Mouse (Mus musculus): Measurements from ENCODE around the gene Ap1ar. TPM values are rescaled to one million over a fixed set of nuclear protein-coding genes. Genes with fewer than 3 reads are reported as not detected.
A peak's percentile ranks its signal among the peaks of the same experiment; 100 is the strongest.

Ap1ar gene
- total and polyA plus RNA-seq, 2 experiments from 2014 or later, result 78.6 to 119 TPM

- H3K27ac ChIP-seq (ENCODE audit: low read depth, low read length), result no peak overlapping the region
- no peak overlapping the region for H3K4me2 ChIP-seq (ENCODE audit: low read depth, low read length, poor library complexity, severe bottlenecking)
- H3K4me1 ChIP-seq (ENCODE audit: insufficient read depth, low read length), result no peaks in the 10 kb centered on the region
- no peak for TF ChIP-seq CTCF (IDR thresholded peaks at IDR 0.05)
- no peaks in the 10 kb centered on the region for H3K27me3 ChIP-seq (ENCODE audit: insufficient read depth, low read length)
- H3K9me3 ChIP-seq (ENCODE audit: low read length), result no peaks in the 10 kb centered on the region
- H3K9ac ChIP-seq (replicated peaks; ENCODE audit: low read length, poor library complexity, severe bottlenecking), result no peak overlapping the region
- no peak overlapping the region for H3K4me3 ChIP-seq (ENCODE audit: low read depth, low read length)
- DNase-seq (ENCODE audit: low spot score), result no peak
- no peak for ATAC-seq (ENCODE audit: low FRiP score)
- WGBS, result 92% methylated on average over 11 of the region's 11 CpGs
- no peaks in the 10 kb centered on the region for H3K36me3 ChIP-seq (ENCODE audit: insufficient read depth, low read length)
Observed at GRCm38 (mm10) chr3:127861340-127861739, 24.0 kb upstream of the Ap1ar start.

- H3K27me3 ChIP-seq (ENCODE audit: insufficient read depth, low read length), result no peaks in the 10 kb centered on the region
- peak; percentile 91 for DNase-seq (ENCODE audit: low spot score)
- no peak overlapping the region for H3K27ac ChIP-seq (ENCODE audit: low read depth, low read length)
- no peak overlapping the region for H3K4me3 ChIP-seq (ENCODE audit: low read depth, low read length)
- H3K4me2 ChIP-seq (ENCODE audit: low read depth, low read length, poor library complexity, severe bottlenecking), result peak overlapping the region; percentile 28; the same call in 1 of the 2 replicates
- H3K4me1 ChIP-seq (ENCODE audit: insufficient read depth, low read length), result peaks cover 5% of the 10 kb centered on the region; the same call in 1 of the 2 replicates
- ATAC-seq (ENCODE audit: low FRiP score), result peak; percentile 34; the same call in 1 of the 2 replicates
- WGBS, result 14% methylated on average over 15 of the region's 15 CpGs
- no peaks in the 10 kb centered on the region for H3K9me3 ChIP-seq (ENCODE audit: low read length)
- TF ChIP-seq CTCF (IDR thresholded peaks at IDR 0.05), result peak; percentile 90
- no peak overlapping the region for H3K9ac ChIP-seq (replicated peaks; ENCODE audit: low read length, poor library complexity, severe bottlenecking)
- H3K36me3 ChIP-seq (ENCODE audit: insufficient read depth, low read length), result no peaks in the 10 kb centered on the region
Observed at GRCm38 (mm10) chr3:127853431-127854206, 16.3 kb upstream of the Ap1ar start.

GRCm38 (mm10) chr3:127852722-127853121 lies 15.4 kb upstream of the Ap1ar start:
- Histone ChIP-seq H3K27me3 (ENCODE audit: insufficient read depth, low read length) (no peaks in the 10 kb centered on the region), H3K36me3 (ENCODE audit: insufficient read depth, low read length) (no peaks in the 10 kb centered on the region), H3K4me2 (ENCODE audit: low read depth, low read length, poor library complexity, severe bottlenecking) (no peak overlapping the region), H3K4me3 (ENCODE audit: low read depth, low read length) (no peak overlapping the region), H3K9me3 (ENCODE audit: low read length) (no peaks in the 10 kb centered on the region), H3K9ac (replicated peaks; ENCODE audit: low read length, poor library complexity, severe bottlenecking) (no peak overlapping the region), H3K4me1 (ENCODE audit: insufficient read depth, low read length) (peaks cover 5% of the 10 kb centered on the region; the same call in 1 of the 2 replicates), H3K27ac (ENCODE audit: low read depth, low read length) (no peak overlapping the region)
- WGBS, result 81% methylated on average over 9 of the region's 9 CpGs
- no peak for ATAC-seq (ENCODE audit: low FRiP score)
- TF ChIP-seq CTCF (IDR thresholded peaks at IDR 0.05), result no peak
- DNase-seq (ENCODE audit: low spot score), result no peak

GRCm38 (mm10) chr3:127850776-127851646 lies 13.7 kb upstream of the Ap1ar start:
- H3K27ac ChIP-seq (ENCODE audit: low read depth, low read length), result no peak overlapping the region
- H3K4me1 ChIP-seq (ENCODE audit: insufficient read depth, low read length), result peaks cover 5% of the 10 kb centered on the region; the same call in 1 of the 2 replicates
- DNase-seq (ENCODE audit: low spot score) (no peak), ATAC-seq (ENCODE audit: low FRiP score) (no peak)
- H3K27me3 ChIP-seq (ENCODE audit: insufficient read depth, low read length), result no peaks in the 10 kb centered on the region
- no peak overlapping the region for H3K4me3 ChIP-seq (ENCODE audit: low read depth, low read length)
- no peaks in the 10 kb centered on the region for H3K36me3 ChIP-seq (ENCODE audit: insufficient read depth, low read length)
- 59% methylated on average over 9 of the region's 9 CpGs for WGBS
- TF ChIP-seq CTCF (IDR thresholded peaks at IDR 0.05), result no peak
- no peak overlapping the region for H3K9ac ChIP-seq (replicated peaks; ENCODE audit: low read length, poor library complexity, severe bottlenecking)
- H3K9me3 ChIP-seq (ENCODE audit: low read length), result no peaks in the 10 kb centered on the region
- H3K4me2 ChIP-seq (ENCODE audit: low read depth, low read length, poor library complexity, severe bottlenecking), result no peak overlapping the region

GRCm38 (mm10) chr3:127849922-127850321 lies 12.6 kb upstream of the Ap1ar start:
- no peaks in the 10 kb centered on the region for H3K9me3 ChIP-seq (ENCODE audit: low read length)
- H3K27ac ChIP-seq (ENCODE audit: low read depth, low read length), result no peak overlapping the region
- WGBS, result 80% methylated on average over 5 of the region's 5 CpGs
- H3K4me1 ChIP-seq (ENCODE audit: insufficient read depth, low read length), result peaks cover 5% of the 10 kb centered on the region; the same call in 1 of the 2 replicates
- TF ChIP-seq CTCF (IDR thresholded peaks at IDR 0.05), result no peak
- no peaks in the 10 kb centered on the region for H3K36me3 ChIP-seq (ENCODE audit: insufficient read depth, low read length)
- no peaks in the 10 kb centered on the region for H3K27me3 ChIP-seq (ENCODE audit: insufficient read depth, low read length)
- no peak overlapping the region for H3K4me3 ChIP-seq (ENCODE audit: low read depth, low read length)
- no peak overlapping the region for H3K9ac ChIP-seq (replicated peaks; ENCODE audit: low read length, poor library complexity, severe bottlenecking)
- ATAC-seq (ENCODE audit: low FRiP score) (no peak), DNase-seq (ENCODE audit: low spot score) (no peak)
- no peak overlapping the region for H3K4me2 ChIP-seq (ENCODE audit: low read depth, low read length, poor library complexity, severe bottlenecking)

Data from midbrain, postnatal 0 days (tissue).